Mouse (Mus musculus) olfactory bulb, adult 2 months (tissue): ENCODE measurements at regions not wholly inside any gene's neighbourhood (a gene's known extent, or its start where the extent isn't known, plus 50 kb on each side); places are given as distances from the start of the nearest gene placed in this dataset.

Experiments
- CTCF ChIP-seq: fragments of 200-500 bp; IDR thresholded peaks from 2 replicates; pipeline ENCODE4 v1.5.1; 2012; ENCODE audit warnings: low read depth, mild to moderate bottlenecking, low read length, moderate library complexity; ENCODE audit not compliant: insufficient read depth
- POLR2A ChIP-seq: fragments of 200-500 bp; IDR thresholded peaks from 2 replicates; pipeline ENCODE4 v1.6.1; 2012; ENCODE audit warnings: mild to moderate bottlenecking, low read depth, low read length, moderate library complexity; ENCODE audit not compliant: insufficient read depth

DNA sequence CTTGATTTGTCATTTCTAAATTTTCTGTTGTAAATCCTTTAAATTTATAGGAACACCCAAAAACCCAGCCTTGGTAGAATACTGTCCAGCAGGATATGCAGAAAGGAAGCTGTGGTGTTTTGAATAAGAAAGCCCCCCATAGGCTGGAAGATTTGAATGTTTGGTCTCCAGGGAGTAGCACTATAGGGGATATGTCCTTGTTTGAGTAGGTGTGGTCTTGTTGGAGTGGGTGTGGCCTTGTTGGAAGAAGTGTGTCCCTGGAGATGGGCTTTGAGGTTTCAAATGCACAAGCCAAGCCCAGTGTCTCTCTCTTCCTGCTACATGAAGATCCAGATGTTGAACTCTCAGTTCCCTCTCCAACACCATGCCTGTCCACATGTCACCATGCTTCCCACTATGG lies 151.7 kb downstream of the Nedd1 start:
- no peak for TF ChIP-seq CTCF
- TF ChIP-seq POLR2A = no peak
